Mouse (Mus musculus) small intestine, adult 2 months (tissue): ENCODE data around the gene Amh. TPM values are rescaled to one million over a fixed set of nuclear protein-coding genes. Genes with fewer than 3 reads are reported as not detected.

Source experiments
- H3K27ac ChIP-seq: fragments of 200-500 bp; 2 replicates; pipeline ENCODE4 v1.5.1; 2012; ENCODE audit warnings: low read depth, low read length, control low read depth, inconsistent platforms; ENCODE audit not compliant: insufficient read depth
- H3K27me3 ChIP-seq: fragments of 200-500 bp; 2 replicates; pipeline ENCODE4 v1.6.1; 2012; ENCODE audit warnings: mild to moderate bottlenecking, moderate library complexity, low read length, inconsistent platforms; ENCODE audit not compliant: control insufficient read depth, insufficient read depth
- H3K36me3 ChIP-seq: fragments of 200-500 bp; 2 replicates; pipeline ENCODE4 v1.6.1; 2012; ENCODE audit warnings: mild to moderate bottlenecking, low read length, control low read depth, inconsistent platforms; ENCODE audit not compliant: control insufficient read depth, insufficient read depth
- H3K4me1 ChIP-seq: fragments of 200-500 bp; 2 replicates; pipeline ENCODE4 v1.6.1; 2012; ENCODE audit warnings: low read length, inconsistent platforms, mixed read lengths; ENCODE audit not compliant: control insufficient read depth, insufficient read depth, insufficient read length
- H3K4me3 ChIP-seq: fragments of 200-500 bp; 2 replicates; pipeline ENCODE4 v1.5.1; 2012; ENCODE audit warnings: low read depth, mild to moderate bottlenecking, control low read depth, inconsistent platforms, low read length, moderate library complexity
- CTCF ChIP-seq: fragments of 200-500 bp; IDR thresholded peaks from 2 replicates; pipeline ENCODE4 v1.5.1; 2012; ENCODE audit warnings: low read depth, mild to moderate bottlenecking, control low read depth, inconsistent platforms, low read length, moderate library complexity, mixed read lengths; ENCODE audit not compliant: insufficient replicate concordance, insufficient read length; ENCODE audit errors: extremely low read depth
- POLR2A ChIP-seq: fragments of 200-500 bp; IDR thresholded peaks from 2 replicates; pipeline ENCODE4 v1.6.1; 2012; ENCODE audit warnings: low read depth, mild to moderate bottlenecking, control low read depth, inconsistent platforms, low read length, moderate library complexity
- WGBS: fragments of 180-500 bp; shearing (Covaris S2); methylation state at CpG from one replicate; pipeline ENCODE4 v1.1.7; 2018; 5-methylcytosine and 5-hydroxymethylcytosine counted together
- polyA plus RNA-seq: library from polyadenylated mRNA; depleted of rRNA; stranded (reverse); fragments of >200 nt; gene quantifications from 2 replicates; pipeline ENCODE4 v1.2.3, GENCODE M21; 2012

Gene Amh
- polyA plus RNA-seq, 1 experiment: 0.87 TPM

- peaks cover 21% of the 10 kb centered on the region for H3K27me3 ChIP-seq
- WGBS: 82% methylated on average over 2 of the region's 2 CpGs
- TF ChIP-seq POLR2A (no peak), CTCF (no peak)
Measured at GRCm38 (mm10) chr10:80841685-80842084, 36.6 kb downstream of the Amh start.

DNA sequence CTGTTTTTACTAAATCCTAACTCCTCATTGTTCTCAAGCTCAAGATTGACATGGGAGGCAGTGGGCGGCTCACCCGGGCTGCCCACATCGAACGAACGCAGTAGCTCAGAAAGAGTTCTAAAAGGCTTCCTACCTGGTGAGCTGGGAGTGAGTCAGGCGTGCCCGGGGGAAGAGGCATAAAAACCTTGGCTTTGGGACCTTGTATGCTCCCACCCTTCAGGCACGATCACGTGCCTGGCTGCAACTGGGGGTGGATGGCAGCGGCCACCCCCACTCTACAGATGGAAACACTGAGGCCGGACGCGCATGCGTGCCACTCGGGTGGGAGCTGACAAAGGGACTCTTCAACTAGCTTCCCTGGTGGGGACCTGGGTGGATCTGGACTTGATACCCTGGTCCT is 37.3 kb downstream of the Amh start:
- TF ChIP-seq CTCF: no peak
- TF ChIP-seq POLR2A: no peak
- no peak overlapping the region for H3K27ac ChIP-seq
- H3K36me3 ChIP-seq: no peaks in the 10 kb centered on the region
- WGBS: 79% methylated on average over 15 of the region's 15 CpGs
- peaks cover 4% of the 10 kb centered on the region for H3K4me1 ChIP-seq
- peaks cover 21% of the 10 kb centered on the region for H3K27me3 ChIP-seq
- no peak overlapping the region for H3K4me3 ChIP-seq

More at GRCm38 (mm10) chr10:80841685-80842084, 36.6 kb downstream of the Amh start:
- Histone ChIP-seq H3K36me3 (no peaks in the 10 kb centered on the region), H3K4me1 (peaks cover 4% of the 10 kb centered on the region), H3K4me3 (no peak overlapping the region), H3K27ac (no peak overlapping the region)

GRCm38 (mm10) chr10:80843087-80843930 is 38.3 kb downstream of the Amh start:
- peak overlapping the region; percentile 39 for H3K4me3 ChIP-seq
- no peak overlapping the region for H3K27ac ChIP-seq
- H3K27me3 ChIP-seq: peaks cover 21% of the 10 kb centered on the region
- WGBS: 17% methylated on average over 32 of the region's 32 CpGs
- peaks cover 4% of the 10 kb centered on the region for H3K4me1 ChIP-seq
- TF ChIP-seq POLR2A (no peak), CTCF (no peak)
- no peaks in the 10 kb centered on the region for H3K36me3 ChIP-seq

DNA sequence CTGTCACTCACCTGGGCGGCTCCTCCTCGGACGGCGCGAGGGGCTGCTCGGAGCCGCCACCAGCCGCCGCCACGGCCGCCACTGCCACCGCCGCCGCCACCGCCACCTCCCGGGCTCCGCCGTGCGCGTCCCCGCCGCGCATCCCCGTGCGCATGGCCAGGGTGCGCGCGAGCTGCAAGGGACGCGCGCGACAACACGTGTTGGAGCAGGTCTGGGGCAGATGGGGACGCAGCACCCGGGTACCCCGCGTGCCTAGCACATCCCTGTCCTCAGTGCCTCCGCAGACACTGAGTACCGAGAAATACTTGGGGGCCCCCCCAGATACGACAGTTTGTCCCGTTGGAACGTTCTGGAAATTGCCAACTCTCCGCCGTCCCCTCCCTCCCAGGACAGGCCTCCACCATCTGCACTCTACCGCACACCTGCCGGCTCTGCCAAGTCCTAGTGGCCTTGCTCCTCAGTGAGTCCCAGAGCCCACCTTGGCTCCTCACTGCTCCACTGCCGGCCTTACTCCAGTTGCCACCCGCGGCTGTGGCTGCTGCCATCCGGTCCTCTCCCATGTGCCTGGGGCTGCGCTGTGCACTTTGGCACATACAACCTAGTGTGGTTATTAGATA is 39.0 kb downstream of the Amh start, which contains the start of gene Lingo3:
Gene Lingo3 (minus strand): TSS at position 109 of the 617 bp plus-strand sequence.
- H3K27me3 ChIP-seq: peaks cover 21% of the 10 kb centered on the region
- WGBS: 3% methylated on average over 47 of the region's 51 CpGs
- H3K27ac ChIP-seq: no peak within 1 kb of the TSS
- no peak for TF ChIP-seq POLR2A
- TF ChIP-seq CTCF: no peak
- peaks cover 4% of the 10 kb centered on the region for H3K4me1 ChIP-seq
- no peaks in the 10 kb centered on the region for H3K36me3 ChIP-seq
- peak within 1 kb of the TSS; percentile 39 for H3K4me3 ChIP-seq

DNA sequence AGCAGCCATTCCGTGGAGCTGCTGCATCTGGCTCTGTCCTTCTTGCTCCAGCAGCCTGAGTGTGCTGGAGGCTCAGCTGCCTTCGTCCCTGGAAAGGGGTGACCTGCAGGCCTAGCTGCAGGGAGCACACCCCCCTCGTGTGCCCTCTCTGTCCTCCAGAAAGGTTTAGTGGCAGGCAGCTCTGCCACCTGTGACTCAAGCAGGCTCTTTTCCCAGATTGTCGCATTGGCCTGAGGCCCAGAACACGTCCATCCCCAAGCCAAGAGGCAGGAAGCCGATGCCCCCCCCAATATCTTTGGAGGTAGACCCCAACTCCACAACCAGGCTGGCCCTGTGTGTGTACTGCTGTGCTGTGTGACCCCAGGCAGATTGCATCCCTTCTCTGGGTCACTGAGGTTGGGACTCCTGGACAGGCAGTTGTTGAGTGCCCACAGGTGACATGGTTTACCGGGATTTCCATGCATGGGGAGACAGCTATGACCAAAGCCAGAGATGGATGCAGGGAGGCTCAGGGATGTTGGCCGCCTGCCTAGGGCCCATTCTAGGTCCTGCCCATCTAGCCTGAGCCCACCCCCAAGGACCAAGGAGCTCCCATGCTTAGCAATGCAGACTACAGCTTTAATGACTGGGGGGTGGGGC is 40.1 kb downstream of the Amh start:
- Histone ChIP-seq H3K4me3 (no peak overlapping the region), H3K36me3 (no peaks in the 10 kb centered on the region), H3K27me3 (peaks cover 21% of the 10 kb centered on the region), H3K4me1 (peaks cover 4% of the 10 kb centered on the region), H3K27ac (no peak overlapping the region)
- TF ChIP-seq CTCF (no peak), POLR2A (no peak)
- 73% methylated on average over 8 of the region's 8 CpGs for WGBS

DNA sequence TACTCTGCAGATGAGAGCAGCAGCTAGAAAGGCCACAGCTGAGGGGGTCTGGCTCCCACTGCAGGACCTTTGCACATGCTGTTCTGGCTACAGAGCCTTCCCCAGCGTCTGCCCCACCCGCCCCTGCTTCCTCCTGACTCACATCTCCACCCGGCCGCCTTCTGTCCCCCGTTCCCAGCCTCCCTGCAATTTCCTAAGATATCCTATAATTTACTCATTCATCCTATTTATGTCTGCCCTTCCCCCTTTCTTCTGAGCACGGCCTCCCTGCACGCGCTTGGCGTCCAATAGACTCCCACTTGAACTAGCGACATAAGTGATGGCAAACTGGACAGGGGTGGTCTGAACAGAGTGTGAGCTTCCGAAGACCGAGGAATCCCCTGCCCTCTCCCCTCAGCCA is 40.7 kb downstream of the Amh start:
- no peaks in the 10 kb centered on the region for H3K36me3 ChIP-seq
- H3K4me3 ChIP-seq: no peak overlapping the region
- WGBS: 68% methylated on average over 12 of the region's 12 CpGs
- TF ChIP-seq CTCF (no peak), POLR2A (no peak)
- no peak overlapping the region for H3K27ac ChIP-seq
- peaks cover 21% of the 10 kb centered on the region for H3K27me3 ChIP-seq
- peaks cover 4% of the 10 kb centered on the region for H3K4me1 ChIP-seq

DNA sequence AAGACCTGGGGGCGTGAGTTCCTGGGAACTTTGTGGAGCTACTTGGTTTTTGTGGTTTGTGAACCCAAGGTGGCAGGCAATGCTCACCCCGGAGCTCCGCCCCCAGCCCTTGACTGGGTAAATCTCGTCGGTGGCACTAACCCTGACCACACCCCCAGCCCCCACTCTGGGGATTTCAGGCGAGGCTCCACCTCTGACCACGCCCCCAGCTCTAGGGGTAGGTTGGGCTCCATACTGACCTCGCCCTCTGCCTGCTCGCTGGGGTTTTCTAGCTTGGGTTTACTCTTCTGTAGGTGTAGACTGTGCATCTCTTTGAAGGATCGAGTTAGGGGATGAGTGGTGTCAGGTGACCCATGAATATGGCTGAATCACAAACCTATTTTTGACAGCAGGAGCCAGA is 43.5 kb downstream of the Amh start:
- H3K4me3 ChIP-seq: no peak overlapping the region
- WGBS: 8% methylated on average over 10 of the region's 10 CpGs
- peaks cover 4% of the 10 kb centered on the region for H3K4me1 ChIP-seq
- H3K27me3 ChIP-seq: peaks cover 11% of the 10 kb centered on the region
- H3K27ac ChIP-seq: no peak overlapping the region
- peaks cover 12% of the 10 kb centered on the region for H3K36me3 ChIP-seq
- no peak for TF ChIP-seq CTCF
- no peak for TF ChIP-seq POLR2A
